24 mouse cellular contexts compared by ENCODE assay signal in genomic region chr9:45537649-45538048, GRCm38 (mm10).
A peak's percentile ranks its signal among the peaks of the same experiment; 100 is the strongest.
DNase-seq lines count a peak whose midpoint lies in the region; ATAC-seq and TF ChIP-seq lines count a peak whose summit lies in the region.
"Had no signal": no experiment of that assay in that cellular context is flagged by ENCODE, and none has a peak within 500 bp of the region (broad histone marks: within the 10 kb centered on the region; RNA-seq: fewer than 3 reads in every experiment).

No protein-coding gene starts in this region.

- no peak for DNase-seq in frontal cortex, postnatal 14 days (ENCODE audit: low spot score in 2 of 2)
- DNase-seq in left cerebral cortex, postnatal 14 days (ENCODE audit: low spot score in 2 of 2) = peak; percentile 45 to 50
- DNase-seq in left cerebral cortex, postnatal 4 days = no peak
- no peak for DNase-seq in gastrocnemius, postnatal 36 days
- DNase-seq: adrenal gland, adult 8-10 months; adrenal gland, postnatal 36 days; B cell, adult 2 months; cerebellum, adult 11 months; cerebellum, adult 8-10 months; cerebellum, postnatal 14 days; forebrain, postnatal 0 days; heart, adult 18-20 months; heart, postnatal 10 days; heart, postnatal 4 days had no signal

- peak; percentile 78 for ATAC-seq in frontal cortex, adult (ENCODE audit: low TSS enrichment)
- ATAC-seq in hindbrain, embryonic 13.5 days (ENCODE audit: low FRiP score) = no peak
- no peak for ATAC-seq in hindbrain, embryonic 12.5 days (ENCODE audit: low FRiP score)
- ATAC-seq: CD4-positive, CD25-positive, alpha-beta regulatory T cell, adult 4 months; forebrain, embryonic 13.5 days; forebrain, postnatal 0 days; intestine, embryonic 15.5 days had no signal

- no peak overlapping the region for H3K4me3 ChIP-seq in hindbrain, embryonic 13.5 days
- no peak overlapping the region for H3K4me3 ChIP-seq in hindbrain, embryonic 12.5 days
- H3K4me3 ChIP-seq in olfactory bulb, adult 2 months (ENCODE audit: insufficient read depth, low read depth, low read length) = no peak overlapping the region
- H3K4me3 ChIP-seq: embryonic facial prominence, embryonic 10.5 days; forebrain, embryonic 13.5 days; heart, embryonic 10.5 days; intestine, embryonic 15.5 days had no signal

- H3K4me2 ChIP-seq in hindbrain, embryonic 13.5 days = no peak overlapping the region
- no peak overlapping the region for H3K4me2 ChIP-seq in hindbrain, embryonic 12.5 days (replicated peaks)
- H3K4me2 ChIP-seq: forebrain, embryonic 13.5 days; intestine, embryonic 15.5 days had no signal

- intact Hi-C loops in left cerebral cortex, postnatal 14 days (cut with DNase I) = no loop called here
- intact Hi-C loops in left cerebral cortex, postnatal 4 days (cut with DNase I) = no loop called here
- intact Hi-C loops in gastrocnemius, postnatal 36 days (cut with DNase I) = no loop called here

- no peaks in the 10 kb centered on the region for H3K27me3 ChIP-seq in hindbrain, embryonic 13.5 days
- no peaks in the 10 kb centered on the region for H3K27me3 ChIP-seq in hindbrain, embryonic 12.5 days
- H3K27me3 ChIP-seq: forebrain, embryonic 13.5 days; intestine, embryonic 15.5 days had no signal

- no peak for TF ChIP-seq POLR2A in olfactory bulb, adult 2 months (IDR thresholded peaks at IDR 0.05; ENCODE audit: insufficient read depth, low read depth, low read length)

- no peaks in the 10 kb centered on the region for H3K36me3 ChIP-seq in hindbrain, embryonic 13.5 days
- no peaks in the 10 kb centered on the region for H3K36me3 ChIP-seq in hindbrain, embryonic 12.5 days
- H3K36me3 ChIP-seq: embryonic facial prominence, embryonic 10.5 days; G1E; heart, embryonic 10.5 days; intestine, embryonic 15.5 days had no signal

- H3K27ac ChIP-seq in hindbrain, embryonic 13.5 days = peak overlapping the region; percentile 5; the same call in 1 of the 2 replicates
- no peak overlapping the region for H3K27ac ChIP-seq in hindbrain, embryonic 12.5 days
- peak overlapping the region; percentile 47 for H3K27ac ChIP-seq in olfactory bulb, adult 2 months (ENCODE audit: insufficient read depth, low read depth, low read length)
- H3K27ac ChIP-seq: embryonic facial prominence, embryonic 10.5 days; forebrain, embryonic 13.5 days; heart, embryonic 10.5 days; intestine, embryonic 15.5 days had no signal

- H3K4me1 ChIP-seq in hindbrain, embryonic 13.5 days (replicated peaks) = peaks cover 51% of the 10 kb centered on the region
- peaks cover 20% of the 10 kb centered on the region for H3K4me1 ChIP-seq in hindbrain, embryonic 12.5 days
- H3K4me1 ChIP-seq in olfactory bulb, adult 2 months (ENCODE audit: control insufficient read depth, insufficient read depth, low read length) = peaks cover 62% of the 10 kb centered on the region
- H3K4me1 ChIP-seq: heart, embryonic 10.5 days; intestine, embryonic 15.5 days had no signal

- 79% methylated on average over 7 of the region's 7 CpGs for WGBS in hindbrain, embryonic 13.5 days
- WGBS in hindbrain, embryonic 12.5 days = 75% methylated on average over 7 of the region's 7 CpGs
- WGBS in olfactory bulb, adult 2 months = 40% methylated on average over 7 of the region's 7 CpGs

- H3K9me3 ChIP-seq in hindbrain, embryonic 13.5 days = no peaks in the 10 kb centered on the region
- H3K9me3 ChIP-seq in hindbrain, embryonic 12.5 days (replicated peaks) = no peaks in the 10 kb centered on the region
- H3K9me3 ChIP-seq: embryonic facial prominence, embryonic 10.5 days; forebrain, embryonic 13.5 days; G1E; heart, embryonic 10.5 days; intestine, embryonic 15.5 days had no signal

- TF ChIP-seq CTCF in olfactory bulb, adult 2 months (IDR thresholded peaks at IDR 0.05; ENCODE audit: insufficient read depth, low read depth, low read length) = no peak

- H3K9ac ChIP-seq in hindbrain, embryonic 13.5 days = no peak overlapping the region
- no peak overlapping the region for H3K9ac ChIP-seq in hindbrain, embryonic 12.5 days
- H3K9ac ChIP-seq: forebrain, embryonic 13.5 days; forebrain, postnatal 0 days; intestine, embryonic 15.5 days had no signal

Comparison
In these comparisons a context has a peak if more than half of its experiments do, and no peak if none do; other contexts are left out.
1. DNase-seq: peak in left cerebral cortex, postnatal 14 days (2 of 2); none in frontal cortex, postnatal 14 days (0 of 2), left cerebral cortex, postnatal 4 days (single experiment) and gastrocnemius, postnatal 36 days (0 of 2).